In genomic region chr15:95945951-95946708, GRCm38 (mm10) we compare ENCODE assay signal across 16 mouse cellular contexts.
DNase-seq lines count a peak whose midpoint lies in the region; ATAC-seq lines count a peak whose summit lies in the region.
"Had no signal": no experiment of that assay in that cellular context is flagged by ENCODE, and none has a peak within 500 bp of the region (broad histone marks: within the 10 kb centered on the region; RNA-seq: fewer than 3 reads in every experiment).

No protein-coding gene starts in this region.

- no peaks in the 10 kb centered on the region for H3K27me3 ChIP-seq in forebrain, embryonic 14.5 days (replicated peaks; ENCODE audit: control insufficient read depth, insufficient read depth, low read length)
- no peaks in the 10 kb centered on the region for H3K27me3 ChIP-seq in hindbrain, embryonic 15.5 days
- no peaks in the 10 kb centered on the region for H3K27me3 ChIP-seq in embryonic facial prominence, embryonic 10.5 days (replicated peaks; ENCODE audit: low read depth, poor library complexity, severe bottlenecking)
- H3K27me3 ChIP-seq: heart, embryonic 12.5 days; liver, embryonic 15.5 days; megakaryocyte, embryonic 14.5 days had no signal

- H3K4me3 ChIP-seq in forebrain, embryonic 14.5 days (ENCODE audit: low read depth, low read length), result no peak overlapping the region
- no peak overlapping the region for H3K4me3 ChIP-seq in hindbrain, embryonic 15.5 days
- no peak overlapping the region for H3K4me3 ChIP-seq in embryonic facial prominence, embryonic 10.5 days
- H3K4me3 ChIP-seq: heart, embryonic 12.5 days; liver, embryonic 15.5 days; megakaryocyte, embryonic 14.5 days had no signal

- peak; percentile 67 for ATAC-seq in forebrain, embryonic 14.5 days
- ATAC-seq in hindbrain, embryonic 15.5 days (ENCODE audit: low FRiP score, low read depth), result no peak; the same call in 1 of the 2 replicates
- ATAC-seq: lung, postnatal 0 days had no signal

- 24% methylated on average over 11 of the region's 11 CpGs for WGBS in forebrain, embryonic 14.5 days
- WGBS in hindbrain, embryonic 15.5 days, result 43% methylated on average over 11 of the region's 11 CpGs
- 50% methylated on average over 11 of the region's 11 CpGs for WGBS in embryonic facial prominence, embryonic 10.5 days

- peak overlapping the region; percentile 57; the same call in 1 of the 2 replicates for H3K27ac ChIP-seq in forebrain, embryonic 14.5 days (ENCODE audit: low read depth, low read length)
- H3K27ac ChIP-seq in hindbrain, embryonic 15.5 days (replicated peaks), result peak overlapping the region; percentile 58
- H3K27ac ChIP-seq in embryonic facial prominence, embryonic 10.5 days (replicated peaks), result no peak overlapping the region
- H3K27ac ChIP-seq: liver, embryonic 15.5 days had no signal

- H3K9ac ChIP-seq in forebrain, embryonic 14.5 days (ENCODE audit: low read length), result no peak overlapping the region
- no peak overlapping the region for H3K9ac ChIP-seq in hindbrain, embryonic 15.5 days
- H3K9ac ChIP-seq: heart, embryonic 12.5 days; liver, embryonic 15.5 days had no signal

- H3K4me1 ChIP-seq in forebrain, embryonic 14.5 days (ENCODE audit: control insufficient read depth, insufficient read depth, low read length), result peaks cover 10% of the 10 kb centered on the region
- peaks cover 15% of the 10 kb centered on the region for H3K4me1 ChIP-seq in hindbrain, embryonic 15.5 days (replicated peaks)
- peaks cover 9% of the 10 kb centered on the region for H3K4me1 ChIP-seq in embryonic facial prominence, embryonic 10.5 days
- H3K4me1 ChIP-seq: liver, embryonic 15.5 days had no signal

- peak; percentile 67 for DNase-seq in retina, postnatal 1 day
- no peak for DNase-seq in retina, embryonic 14.5 days (ENCODE audit: low spot score)
- peak; percentile 67 for DNase-seq in forebrain, embryonic 14.5 days (ENCODE audit: low spot score)
- no peak for DNase-seq in thymus, postnatal 14 days
- no peak for DNase-seq in embryonic facial prominence, embryonic 10.5 days (ENCODE audit: low spot score)
- no peak for DNase-seq in gastrocnemius, postnatal 4 days (ENCODE audit: low spot score in 2 of 2)
- DNase-seq: cerebellum, postnatal 36 days; gastrocnemius, postnatal 36 days; kidney, adult 18-20 months; kidney, postnatal 14 days; right cerebral cortex, postnatal 14 days had no signal

- no peaks in the 10 kb centered on the region for H3K9me3 ChIP-seq in forebrain, embryonic 14.5 days (replicated peaks; ENCODE audit: control insufficient read depth, low read length)
- no peaks in the 10 kb centered on the region for H3K9me3 ChIP-seq in hindbrain, embryonic 15.5 days
- no peaks in the 10 kb centered on the region for H3K9me3 ChIP-seq in embryonic facial prominence, embryonic 10.5 days
- H3K9me3 ChIP-seq: heart, embryonic 12.5 days; liver, embryonic 15.5 days; megakaryocyte, embryonic 14.5 days had no signal

- peaks cover 16% of the 10 kb centered on the region for H3K36me3 ChIP-seq in forebrain, embryonic 14.5 days (ENCODE audit: control insufficient read depth, insufficient read depth, low read length)
- H3K36me3 ChIP-seq in hindbrain, embryonic 15.5 days, result peaks cover 17% of the 10 kb centered on the region
- H3K36me3 ChIP-seq in embryonic facial prominence, embryonic 10.5 days (replicated peaks), result peaks cover 63% of the 10 kb centered on the region
- H3K36me3 ChIP-seq: liver, embryonic 15.5 days had no signal

- no peak overlapping the region for H3K4me2 ChIP-seq in forebrain, embryonic 14.5 days (ENCODE audit: low read length)
- H3K4me2 ChIP-seq in hindbrain, embryonic 15.5 days, result no peak overlapping the region
- H3K4me2 ChIP-seq: heart, embryonic 12.5 days; liver, embryonic 15.5 days had no signal

Comparison
In these comparisons a context has a peak if more than half of its experiments do, and no peak if none do; other contexts are left out.
1. DNase-seq: peak in retina, postnatal 1 day (single experiment) and forebrain, embryonic 14.5 days (single experiment); none in retina, embryonic 14.5 days (single experiment), thymus, postnatal 14 days (single experiment), embryonic facial prominence, embryonic 10.5 days (single experiment) and gastrocnemius, postnatal 4 days (0 of 2).